Mouse (Mus musculus) ES-Bruce4 (cell line): ENCODE data around the gene Eif4g1.

Experiments
- CTCF ChIP-seq: IDR thresholded peaks from one replicate; pipeline ENCODE4 v1.8.1; 2011; ENCODE audit warnings: low read depth, low read length
- EP300 ChIP-seq: IDR thresholded peaks from 2 replicates; pipeline ENCODE4 v1.6.1; 2011; ENCODE audit warnings: low read depth, low read length; ENCODE audit not compliant: insufficient read depth
- POLR2A ChIP-seq: IDR thresholded peaks from one replicate; pipeline ENCODE4 v1.8.1; 2011; ENCODE audit warnings: low read length; ENCODE audit not compliant: insufficient read depth

DNA sequence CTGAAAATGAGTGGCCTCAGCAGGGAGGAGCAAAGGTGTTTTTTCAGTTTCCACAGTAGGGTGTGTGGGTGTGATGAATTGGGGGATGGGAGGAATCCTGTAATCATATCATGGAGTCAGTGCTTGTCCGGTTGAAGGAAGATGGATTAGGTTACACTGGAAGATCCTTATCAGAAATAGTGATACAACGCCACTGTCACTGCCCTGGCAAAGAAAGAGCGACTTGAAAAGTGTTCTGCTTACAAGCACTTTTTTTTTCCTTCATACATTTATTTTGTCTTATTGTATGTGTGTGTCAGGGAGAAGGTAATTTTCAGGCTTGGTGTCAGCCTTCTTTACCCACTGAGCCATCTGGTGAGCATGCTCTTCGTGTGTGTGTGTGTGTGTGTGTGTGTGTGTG, 54.6 kb downstream of the Eif4g1 start:
- TF ChIP-seq CTCF (no peak), POLR2A (no peak), EP300 (no peak)
